Mouse (Mus musculus) kidney, postnatal 0 days (tissue): ENCODE results near the gene Hist1h1e. TPM values are rescaled to one million over a fixed set of nuclear protein-coding genes. Genes with fewer than 3 reads are reported as not detected.

Source experiments
- ATAC-seq: fragments of 200-750 bp; cut with Nextera tagmentation; replicated peaks from 2 replicates; pipeline ENCODE4 v1.8.0; 2017; ENCODE audit warnings: low read depth, moderate number of reproducible peaks, moderate TSS enrichment, moderate library complexity; ENCODE audit not compliant: low FRiP score
- DNase-seq: peaks from one replicate; pipeline ENCODE4 v3.0.0-alpha.2; 2016; ENCODE audit warnings: low spot score
- H3K27ac ChIP-seq: fragments of 300-500 bp; sonication (generic); 2 replicates; pipeline ENCODE4 v1.5.1; 2014; ENCODE audit warnings: mild to moderate bottlenecking
- H3K27me3 ChIP-seq: fragments of 300-500 bp; sonication (generic); 2 replicates; pipeline ENCODE4 v1.6.1; 2014; ENCODE audit warnings: low read length, mixed read lengths; ENCODE audit not compliant: insufficient read depth
- H3K36me3 ChIP-seq: fragments of 300-500 bp; sonication (generic); 2 replicates; pipeline ENCODE4 v1.6.1; 2014; ENCODE audit warnings: low read length, mixed read lengths; ENCODE audit not compliant: insufficient read depth
- H3K4me1 ChIP-seq: fragments of 300-500 bp; sonication (generic); replicated peaks from 2 replicates; pipeline ENCODE4 v1.6.1; 2014; ENCODE audit warnings: antibody characterized with exemption, low read length, mixed read lengths; ENCODE audit not compliant: insufficient read depth
- H3K4me2 ChIP-seq: fragments of 300-500 bp; sonication (generic); 2 replicates; pipeline ENCODE4 v1.6.1; 2014; ENCODE audit warnings: mild to moderate bottlenecking, low read length, moderate library complexity, mixed read lengths
- H3K4me3 ChIP-seq: fragments of 300-500 bp; sonication (generic); replicated peaks from 2 replicates; pipeline ENCODE4 v1.5.1; 2014; ENCODE audit warnings: low read depth, low read length
- H3K9ac ChIP-seq: fragments of 300-500 bp; sonication (generic); 2 replicates; pipeline ENCODE4 v1.6.1; 2014; ENCODE audit warnings: low read depth, low read length
- H3K9me3 ChIP-seq: fragments of 300-500 bp; sonication (generic); replicated peaks from 2 replicates; pipeline ENCODE4 v1.6.1; 2016; ENCODE audit warnings: low read length, inconsistent platforms, mixed read lengths
- CTCF ChIP-seq: IDR thresholded peaks from 2 replicates; pipeline ENCODE4 v1.5.1; 2016; ENCODE audit warnings: antibody characterized with exemption, low read depth, mild to moderate bottlenecking, moderate library complexity
- WGBS: fragments of 180-500 bp; shearing (Covaris S2); extraction: QIAGEN DNeasy Blood & Tissue Kit; methylation state at CpG from one replicate; pipeline ENCODE4 v1.1.7; 2014; 5-methylcytosine and 5-hydroxymethylcytosine counted together
- polyA plus RNA-seq: library from polyadenylated mRNA; unstranded; fragments of >200 nt; fragmentation: Nextera tagmentation; extraction: Ambion mirVana; gene quantifications from 2 replicates; pipeline ENCODE4 v1.2.1, GENCODE M21; 2015

The Hist1h1e gene
- polyA plus RNA-seq, 1 experiment from 2014 or later = 14.3 TPM

DNA sequence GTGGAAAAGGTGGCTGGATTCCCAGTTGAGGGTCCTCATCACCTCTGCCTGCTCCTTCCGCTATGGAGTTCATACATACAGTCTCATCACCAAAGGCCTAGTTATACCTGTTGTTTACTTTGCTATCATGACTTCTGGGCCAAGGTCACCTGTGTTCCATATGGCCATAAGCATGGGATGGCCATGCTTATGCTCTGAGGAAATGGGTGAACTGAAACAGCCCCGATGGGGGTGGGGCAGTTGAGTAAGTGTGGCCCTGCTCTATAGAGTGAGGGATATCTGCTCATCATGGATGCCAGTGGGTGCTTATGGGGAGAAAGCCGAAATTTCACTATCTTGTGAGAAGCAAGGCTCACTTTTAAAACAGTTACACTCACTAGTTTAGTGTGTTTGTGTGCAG is 17.3 kb downstream of the Hist1h1e start:
- H3K9me3 ChIP-seq = no peaks in the 10 kb centered on the region
- TF ChIP-seq CTCF = no peak
- H3K4me1 ChIP-seq = no peaks in the 10 kb centered on the region
- H3K36me3 ChIP-seq = no peaks in the 10 kb centered on the region
- WGBS = 91% methylated on average over 3 of the region's 3 CpGs
- H3K4me3 ChIP-seq = no peak overlapping the region
- no peak overlapping the region for H3K9ac ChIP-seq
- H3K4me2 ChIP-seq = no peak overlapping the region
- no peak for ATAC-seq
- H3K27ac ChIP-seq = no peak overlapping the region
- no peaks in the 10 kb centered on the region for H3K27me3 ChIP-seq
- DNase-seq = no peak

- H3K27ac ChIP-seq = no peak overlapping the region
- TF ChIP-seq CTCF = no peak
- H3K9me3 ChIP-seq = no peaks in the 10 kb centered on the region
- ATAC-seq (no peak), DNase-seq (peak; percentile 51)
- H3K4me2 ChIP-seq = no peak overlapping the region
- no peaks in the 10 kb centered on the region for H3K27me3 ChIP-seq
- H3K9ac ChIP-seq = no peak overlapping the region
- no peak overlapping the region for H3K4me3 ChIP-seq
- WGBS = 33% methylated on average over 3 of the region's 3 CpGs
- H3K36me3 ChIP-seq = no peaks in the 10 kb centered on the region
- H3K4me1 ChIP-seq = no peaks in the 10 kb centered on the region
These were observed 17.9 kb downstream of the Hist1h1e start for GRCm38 (mm10) chr13:23604452-23604851.

DNA sequence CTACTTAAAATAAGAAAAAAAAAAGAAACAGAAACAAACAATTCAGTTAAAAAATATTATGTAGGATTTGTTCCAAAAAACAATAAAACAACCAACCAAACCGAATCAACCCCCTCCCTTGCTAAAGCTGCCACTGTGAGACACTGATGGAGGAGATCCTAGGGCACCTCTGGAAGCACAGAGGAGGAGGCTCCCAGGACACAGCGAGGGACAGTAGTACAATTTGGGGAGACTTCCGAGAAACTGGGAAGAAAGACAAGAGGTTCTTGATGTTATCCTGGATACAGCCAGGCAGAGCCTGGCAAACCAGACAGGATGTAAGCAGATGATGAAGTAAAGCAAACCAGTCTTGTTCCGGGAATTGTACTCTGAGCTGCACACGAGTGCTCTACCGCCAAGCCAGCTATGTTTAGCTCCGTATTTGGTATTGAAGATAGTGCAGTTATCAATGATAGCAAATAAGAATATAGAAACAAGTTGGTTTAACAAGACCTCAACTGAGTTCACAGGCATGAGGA is 19.1 kb downstream of the Hist1h1e start:
- Histone ChIP-seq H3K9ac (no peak overlapping the region), H3K27ac (no peak overlapping the region), H3K4me2 (no peak overlapping the region), H3K36me3 (no peaks in the 10 kb centered on the region), H3K4me1 (no peaks in the 10 kb centered on the region), H3K27me3 (no peaks in the 10 kb centered on the region), H3K4me3 (no peak overlapping the region), H3K9me3 (no peaks in the 10 kb centered on the region)
- no peak for TF ChIP-seq CTCF
- DNase-seq = peak; percentile 26
- 71% methylated on average over 7 of the region's 7 CpGs for WGBS
- no peak for ATAC-seq

DNA sequence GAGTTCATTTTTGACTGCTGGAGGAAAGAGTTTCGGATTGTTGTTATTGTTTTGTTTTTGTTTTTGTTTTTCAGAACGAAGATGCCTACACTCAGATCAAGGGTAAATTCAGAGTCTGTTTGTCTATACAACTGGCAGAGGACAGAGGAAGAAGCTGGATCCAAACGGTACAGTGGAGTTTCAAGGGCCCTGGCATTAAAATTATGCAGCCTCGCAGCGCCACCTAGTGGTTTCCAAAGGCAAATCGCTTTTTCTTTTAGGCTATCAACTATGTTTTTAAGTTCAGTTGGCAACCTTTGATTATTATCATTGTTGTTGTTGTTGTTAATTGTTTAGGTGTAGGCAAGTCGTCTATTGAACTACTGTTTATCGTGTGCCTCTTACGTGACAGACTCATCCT is 24.4 kb downstream of the Hist1h1e start:
- 7% methylated on average over 9 of the region's 9 CpGs for WGBS
- TF ChIP-seq CTCF = peak; percentile 94
- Histone ChIP-seq H3K4me3 (no peak overlapping the region), H3K27ac (no peak overlapping the region), H3K27me3 (no peaks in the 10 kb centered on the region), H3K4me2 (no peak overlapping the region), H3K36me3 (no peaks in the 10 kb centered on the region), H3K9me3 (no peaks in the 10 kb centered on the region), H3K9ac (no peak overlapping the region), H3K4me1 (no peaks in the 10 kb centered on the region)
- ATAC-seq (0 out of 2 replicates have a peak, but pooled peaks have one; percentile 40), DNase-seq (peak; percentile 94)

- no peaks in the 10 kb centered on the region for H3K36me3 ChIP-seq
- no peak for TF ChIP-seq CTCF
- H3K4me2 ChIP-seq = no peak overlapping the region
- no peak overlapping the region for H3K9ac ChIP-seq
- 81% methylated on average over 7 of the region's 7 CpGs for WGBS
- ATAC-seq (no peak), DNase-seq (no peak)
- H3K27ac ChIP-seq = no peak overlapping the region
- H3K27me3 ChIP-seq = no peaks in the 10 kb centered on the region
- peaks cover 4% of the 10 kb centered on the region; the same call in 1 of the 2 replicates for H3K4me1 ChIP-seq
- H3K9me3 ChIP-seq = no peaks in the 10 kb centered on the region
- no peak overlapping the region for H3K4me3 ChIP-seq
These were observed 26.6 kb downstream of the Hist1h1e start for GRCm38 (mm10) chr13:23595622-23596372.

GRCm38 (mm10) chr13:23595185-23595584 is 27.2 kb downstream of the Hist1h1e start:
- no peaks in the 10 kb centered on the region for H3K36me3 ChIP-seq
- WGBS = 91% methylated on average over 2 of the region's 2 CpGs
- no peak overlapping the region for H3K9ac ChIP-seq
- no peak overlapping the region for H3K4me2 ChIP-seq
- no peak for ATAC-seq
- no peak overlapping the region for H3K27ac ChIP-seq
- no peak overlapping the region for H3K4me3 ChIP-seq
- H3K27me3 ChIP-seq = no peaks in the 10 kb centered on the region
- DNase-seq = no peak
- no peaks in the 10 kb centered on the region for H3K9me3 ChIP-seq
- TF ChIP-seq CTCF = no peak
- peaks cover 4% of the 10 kb centered on the region; the same call in 1 of the 2 replicates for H3K4me1 ChIP-seq
